Mouse (Mus musculus): ENCODE measurements around the gene Ppp2r5e. TPM values are rescaled to one million over a fixed set of nuclear protein-coding genes. Genes with fewer than 3 reads are reported as not detected.

Gene Ppp2r5e
- polyA plus RNA-seq, 1 experiment, result 22.2 TPM

- 95% methylated on average over 4 of the region's 4 CpGs for WGBS
- Histone ChIP-seq H3K27me3 (ENCODE audit: control insufficient read depth, insufficient read depth, low read length) (no peaks in the 10 kb centered on the region), H3K36me3 (ENCODE audit: control insufficient read depth, insufficient read depth, low read length) (no peaks in the 10 kb centered on the region), H3K4me3 (ENCODE audit: control insufficient read depth, insufficient read depth, low read length) (no peak overlapping the region), H3K4me1 (replicated peaks; ENCODE audit: control insufficient read depth, insufficient read depth, low read length) (no peaks in the 10 kb centered on the region), H3K27ac (ENCODE audit: control insufficient read depth, insufficient read depth, low read length) (no peak overlapping the region)
- TF ChIP-seq POLR2A (IDR thresholded peaks at IDR 0.05; ENCODE audit: control insufficient read depth, extremely low read depth, insufficient read depth, low read length, poor library complexity) (no peak), CTCF (IDR thresholded peaks at IDR 0.05; ENCODE audit: borderline replicate concordance, control insufficient read depth, extremely low read depth, insufficient read depth, low read length, poor library complexity) (no peak)
- DNase-seq, result no peak
Measured at GRCm38 (mm10) chr12:75545431-75545925, 50.6 kb downstream of the Ppp2r5e start.

GRCm38 (mm10) chr12:75544666-75545065, 51.4 kb downstream of the Ppp2r5e start:
- DNase-seq, result no peak
- 99% methylated on average over 2 of the region's 2 CpGs for WGBS
- Histone ChIP-seq H3K36me3 (ENCODE audit: control insufficient read depth, insufficient read depth, low read length) (no peaks in the 10 kb centered on the region), H3K4me3 (ENCODE audit: control insufficient read depth, insufficient read depth, low read length) (no peak overlapping the region), H3K27me3 (ENCODE audit: control insufficient read depth, insufficient read depth, low read length) (no peaks in the 10 kb centered on the region), H3K27ac (ENCODE audit: control insufficient read depth, insufficient read depth, low read length) (no peak overlapping the region), H3K4me1 (replicated peaks; ENCODE audit: control insufficient read depth, insufficient read depth, low read length) (no peaks in the 10 kb centered on the region)
- no peak for TF ChIP-seq POLR2A (IDR thresholded peaks at IDR 0.05; ENCODE audit: control insufficient read depth, extremely low read depth, insufficient read depth, low read length, poor library complexity)
- no peak for TF ChIP-seq CTCF (IDR thresholded peaks at IDR 0.05; ENCODE audit: borderline replicate concordance, control insufficient read depth, extremely low read depth, insufficient read depth, low read length, poor library complexity)

GRCm38 (mm10) chr12:75544259-75544658, 51.8 kb downstream of the Ppp2r5e start:
- TF ChIP-seq CTCF (IDR thresholded peaks at IDR 0.05; ENCODE audit: borderline replicate concordance, control insufficient read depth, extremely low read depth, insufficient read depth, low read length, poor library complexity) (no peak), POLR2A (IDR thresholded peaks at IDR 0.05; ENCODE audit: control insufficient read depth, extremely low read depth, insufficient read depth, low read length, poor library complexity) (no peak)
- WGBS, result 78% methylated on average over 2 of the region's 2 CpGs

GRCm38 (mm10) chr12:75543346-75543745, 52.7 kb downstream of the Ppp2r5e start:
- Histone ChIP-seq H3K36me3 (ENCODE audit: control insufficient read depth, insufficient read depth, low read length) (no peaks in the 10 kb centered on the region), H3K27ac (ENCODE audit: control insufficient read depth, insufficient read depth, low read length) (no peak overlapping the region), H3K4me1 (replicated peaks; ENCODE audit: control insufficient read depth, insufficient read depth, low read length) (no peaks in the 10 kb centered on the region), H3K27me3 (ENCODE audit: control insufficient read depth, insufficient read depth, low read length) (no peaks in the 10 kb centered on the region), H3K4me3 (ENCODE audit: control insufficient read depth, insufficient read depth, low read length) (no peak overlapping the region)
- TF ChIP-seq CTCF (IDR thresholded peaks at IDR 0.05; ENCODE audit: borderline replicate concordance, control insufficient read depth, extremely low read depth, insufficient read depth, low read length, poor library complexity) (no peak), POLR2A (IDR thresholded peaks at IDR 0.05; ENCODE audit: control insufficient read depth, extremely low read depth, insufficient read depth, low read length, poor library complexity) (no peak)
- 93% methylated on average over 3 of the region's 3 CpGs for WGBS
- no peak for DNase-seq

More at GRCm38 (mm10) chr12:75544259-75544658, 51.8 kb downstream of the Ppp2r5e start:
- no peak for DNase-seq
- Histone ChIP-seq H3K36me3 (ENCODE audit: control insufficient read depth, insufficient read depth, low read length) (no peaks in the 10 kb centered on the region), H3K27me3 (ENCODE audit: control insufficient read depth, insufficient read depth, low read length) (no peaks in the 10 kb centered on the region), H3K4me1 (replicated peaks; ENCODE audit: control insufficient read depth, insufficient read depth, low read length) (no peaks in the 10 kb centered on the region), H3K4me3 (ENCODE audit: control insufficient read depth, insufficient read depth, low read length) (no peak overlapping the region), H3K27ac (ENCODE audit: control insufficient read depth, insufficient read depth, low read length) (no peak overlapping the region)

- Histone ChIP-seq H3K36me3 (ENCODE audit: control insufficient read depth, insufficient read depth, low read length) (no peaks in the 10 kb centered on the region), H3K4me3 (ENCODE audit: control insufficient read depth, insufficient read depth, low read length) (no peak overlapping the region), H3K27me3 (ENCODE audit: control insufficient read depth, insufficient read depth, low read length) (no peaks in the 10 kb centered on the region), H3K27ac (ENCODE audit: control insufficient read depth, insufficient read depth, low read length) (no peak overlapping the region), H3K4me1 (replicated peaks; ENCODE audit: control insufficient read depth, insufficient read depth, low read length) (no peaks in the 10 kb centered on the region)
- no peak for DNase-seq
- TF ChIP-seq POLR2A (IDR thresholded peaks at IDR 0.05; ENCODE audit: control insufficient read depth, extremely low read depth, insufficient read depth, low read length, poor library complexity) (no peak), CTCF (IDR thresholded peaks at IDR 0.05; ENCODE audit: borderline replicate concordance, control insufficient read depth, extremely low read depth, insufficient read depth, low read length, poor library complexity) (no peak)
- WGBS, result 91% methylated on average over 5 of the region's 5 CpGs
Measured at GRCm38 (mm10) chr12:75540621-75541171, 55.3 kb downstream of the Ppp2r5e start.

GRCm38 (mm10) chr12:75539228-75539627, 56.8 kb downstream of the Ppp2r5e start:
- Histone ChIP-seq H3K27ac (ENCODE audit: control insufficient read depth, insufficient read depth, low read length) (no peak overlapping the region), H3K4me3 (ENCODE audit: control insufficient read depth, insufficient read depth, low read length) (no peak overlapping the region), H3K36me3 (ENCODE audit: control insufficient read depth, insufficient read depth, low read length) (no peaks in the 10 kb centered on the region), H3K4me1 (replicated peaks; ENCODE audit: control insufficient read depth, insufficient read depth, low read length) (no peaks in the 10 kb centered on the region), H3K27me3 (ENCODE audit: control insufficient read depth, insufficient read depth, low read length) (no peaks in the 10 kb centered on the region)
- DNase-seq, result no peak
- WGBS, result 98% methylated on average over 3 of the region's 3 CpGs
- TF ChIP-seq CTCF (IDR thresholded peaks at IDR 0.05; ENCODE audit: borderline replicate concordance, control insufficient read depth, extremely low read depth, insufficient read depth, low read length, poor library complexity) (no peak), POLR2A (IDR thresholded peaks at IDR 0.05; ENCODE audit: control insufficient read depth, extremely low read depth, insufficient read depth, low read length, poor library complexity) (no peak)

Measured in thymus, adult 2 months (tissue).